Mouse (Mus musculus): ENCODE results near the gene Sirt1. TPM values are rescaled to one million over a fixed set of nuclear protein-coding genes. Genes with fewer than 3 reads are reported as not detected.

Sirt1 gene
- polyA plus RNA-seq, 1 experiment from 2014 or later, result 8.5 TPM

DNA sequence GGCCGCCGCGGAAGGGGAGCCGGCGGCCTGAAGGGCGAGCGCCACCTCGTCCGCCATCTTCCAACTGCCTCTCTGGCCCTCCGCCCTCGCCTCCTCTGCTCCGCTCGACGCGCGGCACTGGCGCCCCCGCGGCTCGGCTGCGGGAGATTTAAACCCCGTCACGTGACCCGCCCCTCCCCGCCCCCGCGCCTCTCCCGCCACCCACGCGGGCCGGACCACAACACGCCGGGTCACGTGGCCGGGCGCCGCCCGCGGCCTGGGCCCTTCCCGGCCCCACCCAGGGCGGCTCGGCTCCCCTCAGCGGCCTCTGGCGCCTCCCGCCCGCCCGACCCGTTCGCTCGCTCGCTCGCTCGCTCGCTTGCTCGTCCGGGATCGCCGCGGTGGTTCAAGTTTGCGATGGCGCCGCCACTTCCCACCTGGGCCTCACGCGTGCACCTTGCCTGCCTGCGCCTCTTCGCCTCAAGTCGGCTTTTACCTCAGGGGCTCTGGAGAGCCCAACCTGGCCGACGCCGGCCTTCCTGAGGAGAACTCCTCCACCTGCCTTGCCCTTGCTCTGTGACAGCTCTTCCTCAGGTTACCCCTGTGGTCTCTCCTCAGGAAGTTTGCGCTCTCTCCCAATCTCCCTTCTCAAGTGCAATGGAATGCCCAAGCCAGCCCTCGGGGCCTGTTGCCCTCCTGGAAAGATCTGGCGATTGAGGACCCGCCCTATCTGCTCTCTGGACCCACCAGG lies 42.4 kb downstream of the Sirt1 start:
- under 1% methylated on average over 60 of the region's 74 CpGs for WGBS
- H3K27me3 ChIP-seq (ENCODE audit: insufficient read depth, low read length), result no peaks in the 10 kb centered on the region
- DNase-seq (peak; percentile 94), ATAC-seq (ENCODE audit: insufficient read depth) (peak; percentile 97)
- H3K4me1 ChIP-seq (ENCODE audit: insufficient read depth), result peaks cover 15% of the 10 kb centered on the region; the same call in 1 of the 2 replicates
- no peaks in the 10 kb centered on the region for H3K9me3 ChIP-seq (ENCODE audit: low read depth, low read length)
- H3K9ac ChIP-seq, result peak overlapping the region; percentile 95
- H3K4me2 ChIP-seq, result peak overlapping the region; percentile 84
- H3K4me3 ChIP-seq (ENCODE audit: low read depth, low read length), result peak overlapping the region; percentile 77
- TF ChIP-seq CTCF (IDR thresholded peaks at IDR 0.05; ENCODE audit: low read depth), result no peak
- H3K27ac ChIP-seq (ENCODE audit: low read depth), result peak overlapping the region; percentile 95
- H3K36me3 ChIP-seq (ENCODE audit: insufficient read depth), result peaks cover 15% of the 10 kb centered on the region

DNA sequence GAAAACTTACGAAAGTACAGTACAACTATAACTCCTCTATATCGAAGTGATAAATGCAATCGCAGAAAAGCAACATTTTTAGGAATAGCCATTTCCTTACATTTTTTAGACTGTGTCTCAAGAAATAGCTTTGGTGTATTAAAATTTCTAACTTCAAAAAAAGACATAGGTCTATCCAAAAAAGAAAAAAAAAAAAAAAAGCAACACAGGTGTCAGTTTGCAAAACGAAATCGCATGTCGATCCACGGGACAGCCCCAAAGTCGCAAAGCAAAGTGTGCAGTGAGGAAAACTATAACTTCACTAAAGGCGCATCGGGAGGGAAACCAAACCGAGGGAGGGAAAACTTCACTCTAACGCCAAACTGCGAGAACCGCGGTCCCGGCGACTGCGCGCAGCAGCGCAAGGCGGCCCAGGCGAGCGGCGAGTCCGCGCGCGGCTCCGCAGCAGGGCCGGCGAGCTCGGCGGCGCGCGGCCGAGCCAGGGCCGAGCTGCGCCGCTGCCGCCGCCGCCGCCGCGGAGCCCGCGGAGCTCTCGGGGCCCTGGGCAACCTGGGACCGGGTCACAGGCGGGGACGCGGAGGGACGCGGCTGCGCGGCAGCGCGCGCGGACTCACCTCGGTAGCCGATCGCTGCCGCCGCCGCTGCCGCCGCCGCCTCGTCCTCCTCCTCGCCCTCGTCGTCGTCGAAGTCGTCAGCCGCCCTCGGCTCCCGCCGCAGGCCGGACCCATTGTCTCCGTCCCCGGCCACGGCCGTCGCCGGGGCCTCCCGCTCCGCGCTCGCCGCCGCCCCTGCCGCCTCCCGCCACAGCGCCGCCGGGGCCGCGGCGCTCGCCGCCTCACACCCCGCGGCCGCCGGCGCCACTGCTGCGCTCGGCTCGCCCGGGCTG lies 43.3 kb downstream of the Sirt1 start:
- Histone ChIP-seq H3K9ac (peak overlapping the region; percentile 95), H3K27ac (ENCODE audit: low read depth) (peak overlapping the region; percentile 95), H3K36me3 (ENCODE audit: insufficient read depth) (peaks cover 24% of the 10 kb centered on the region), H3K4me1 (ENCODE audit: insufficient read depth) (peaks cover 15% of the 10 kb centered on the region; the same call in 1 of the 2 replicates), H3K4me2 (peak overlapping the region; percentile 84), H3K27me3 (ENCODE audit: insufficient read depth, low read length) (no peaks in the 10 kb centered on the region), H3K4me3 (ENCODE audit: low read depth, low read length) (peak overlapping the region; percentile 77), H3K9me3 (ENCODE audit: low read depth, low read length) (no peaks in the 10 kb centered on the region)
- WGBS, result under 1% methylated on average over 68 of the region's 113 CpGs
- peak; percentile 80 for DNase-seq
- ATAC-seq (ENCODE audit: insufficient read depth), result peak; percentile 82
- no peak for TF ChIP-seq CTCF (IDR thresholded peaks at IDR 0.05; ENCODE audit: low read depth)

DNA sequence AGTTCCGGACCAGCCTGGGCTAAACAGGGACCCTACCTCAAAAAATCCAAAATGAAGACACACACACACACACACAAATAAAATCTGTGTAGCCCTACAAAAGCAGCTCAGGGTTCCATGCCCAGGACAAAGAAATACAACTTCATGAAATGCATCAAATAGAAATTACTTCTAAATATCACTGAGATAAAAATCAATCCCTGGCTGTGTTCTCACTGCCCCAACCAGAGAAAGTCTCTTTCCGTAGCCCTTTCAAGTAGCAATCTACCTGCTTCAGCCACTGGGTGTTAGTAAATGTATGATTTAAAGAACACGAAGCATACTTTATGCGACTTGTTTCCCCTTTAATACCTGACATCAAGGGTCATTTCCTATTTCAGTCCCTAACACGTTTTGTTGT lies 44.2 kb downstream of the Sirt1 start:
- Histone ChIP-seq H3K36me3 (ENCODE audit: insufficient read depth) (peaks cover 33% of the 10 kb centered on the region), H3K27ac (ENCODE audit: low read depth) (no peak overlapping the region), H3K4me2 (peak overlapping the region; percentile 84), H3K4me3 (ENCODE audit: low read depth, low read length) (peak overlapping the region; percentile 77), H3K9ac (peak overlapping the region; percentile 95), H3K9me3 (ENCODE audit: low read depth, low read length) (no peaks in the 10 kb centered on the region), H3K4me1 (ENCODE audit: insufficient read depth) (peaks cover 15% of the 10 kb centered on the region; the same call in 1 of the 2 replicates), H3K27me3 (ENCODE audit: insufficient read depth, low read length) (no peaks in the 10 kb centered on the region)
- no peak for TF ChIP-seq CTCF (IDR thresholded peaks at IDR 0.05; ENCODE audit: low read depth)
- DNase-seq (no peak), ATAC-seq (ENCODE audit: insufficient read depth) (no peak)
- WGBS, result 17% methylated on average over 5 of the region's 5 CpGs

DNA sequence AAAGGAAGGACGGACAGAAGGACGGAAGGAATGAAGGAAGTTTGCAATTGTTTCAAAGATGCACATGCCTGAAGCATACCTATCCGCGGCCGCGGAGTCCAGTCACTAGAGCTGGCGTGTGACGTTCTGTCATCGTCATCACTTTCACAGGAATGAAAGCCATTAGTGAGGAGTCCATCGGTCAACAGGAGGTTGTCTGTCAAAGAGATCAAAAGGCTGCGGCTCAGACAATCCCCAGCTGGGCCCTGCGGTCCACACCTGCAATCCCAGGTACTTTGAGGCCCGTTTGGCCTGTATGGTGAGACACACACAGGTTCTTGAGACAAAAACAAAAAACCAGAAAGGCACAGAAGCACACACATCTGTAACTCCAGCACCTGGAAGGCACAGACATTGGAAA lies 44.6 kb downstream of the Sirt1 start:
- Histone ChIP-seq H3K36me3 (ENCODE audit: insufficient read depth) (peaks cover 33% of the 10 kb centered on the region), H3K9ac (peak overlapping the region; percentile 95), H3K4me3 (ENCODE audit: low read depth, low read length) (peak overlapping the region; percentile 77), H3K4me1 (ENCODE audit: insufficient read depth) (peaks cover 15% of the 10 kb centered on the region; the same call in 1 of the 2 replicates), H3K9me3 (ENCODE audit: low read depth, low read length) (no peaks in the 10 kb centered on the region), H3K27me3 (ENCODE audit: insufficient read depth, low read length) (no peaks in the 10 kb centered on the region), H3K27ac (ENCODE audit: low read depth) (no peak overlapping the region), H3K4me2 (peak overlapping the region; percentile 84)
- TF ChIP-seq CTCF (IDR thresholded peaks at IDR 0.05; ENCODE audit: low read depth), result no peak
- WGBS, result 37% methylated on average over 13 of the region's 13 CpGs
- DNase-seq, result no peak
- ATAC-seq (ENCODE audit: insufficient read depth), result no peak

DNA sequence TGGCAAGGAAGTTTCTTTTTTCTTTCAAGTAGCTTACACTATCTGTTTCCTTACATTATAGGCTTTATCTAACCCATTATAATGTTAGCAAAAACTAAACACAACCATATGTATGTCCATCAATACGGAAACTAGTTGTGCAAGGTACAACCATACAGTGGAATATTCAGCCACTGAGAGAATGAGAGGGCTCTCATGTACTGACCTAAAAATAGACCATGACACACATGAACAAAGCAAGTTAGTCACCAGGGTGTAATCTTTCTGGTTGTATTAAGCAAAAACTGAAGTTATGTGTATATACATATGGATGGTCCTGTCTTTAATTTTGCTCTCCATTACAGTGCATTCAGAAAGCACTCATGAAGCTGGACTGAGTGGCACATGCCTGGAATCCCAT lies 54.4 kb downstream of the Sirt1 start:
- no peak for TF ChIP-seq CTCF (IDR thresholded peaks at IDR 0.05; ENCODE audit: low read depth)
- Histone ChIP-seq H3K27me3 (ENCODE audit: insufficient read depth, low read length) (no peaks in the 10 kb centered on the region), H3K9ac (no peak overlapping the region), H3K36me3 (ENCODE audit: insufficient read depth) (peaks cover 74% of the 10 kb centered on the region), H3K9me3 (ENCODE audit: low read depth, low read length) (no peaks in the 10 kb centered on the region), H3K4me1 (ENCODE audit: insufficient read depth) (no peaks in the 10 kb centered on the region), H3K4me3 (ENCODE audit: low read depth, low read length) (no peak overlapping the region), H3K27ac (ENCODE audit: low read depth) (no peak overlapping the region), H3K4me2 (no peak overlapping the region)
- no peak for DNase-seq
- ATAC-seq (ENCODE audit: insufficient read depth), result no peak
- WGBS, result 89% methylated on average over 1 of the region's 1 CpGs

DNA sequence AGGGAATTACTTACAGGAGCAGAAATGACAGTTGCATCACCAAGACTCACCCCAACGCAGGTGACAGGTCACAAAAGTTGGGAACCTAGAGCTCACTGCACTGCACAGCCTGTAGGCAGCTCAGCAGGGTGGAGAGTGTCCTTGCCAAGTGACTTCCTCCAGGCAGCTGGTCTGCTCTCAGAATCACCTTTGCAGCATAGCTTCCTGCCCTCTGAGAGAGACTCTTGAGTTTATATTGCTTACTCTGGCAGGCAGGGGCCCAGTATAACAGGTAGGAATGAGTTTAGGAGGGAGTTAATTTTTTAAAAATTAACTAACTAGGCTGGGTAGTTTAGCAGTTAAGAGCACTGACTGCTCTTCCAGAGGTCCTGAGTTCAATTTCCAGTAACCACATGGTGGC lies 67.8 kb downstream of the Sirt1 start:
- 84% methylated on average over 1 of the region's 1 CpGs for WGBS
- Histone ChIP-seq H3K27ac (ENCODE audit: low read depth) (no peak overlapping the region), H3K36me3 (ENCODE audit: insufficient read depth) (peaks cover 67% of the 10 kb centered on the region), H3K27me3 (ENCODE audit: insufficient read depth, low read length) (no peaks in the 10 kb centered on the region), H3K4me1 (ENCODE audit: insufficient read depth) (no peaks in the 10 kb centered on the region), H3K9me3 (ENCODE audit: low read depth, low read length) (no peaks in the 10 kb centered on the region), H3K4me2 (no peak overlapping the region), H3K9ac (no peak overlapping the region), H3K4me3 (ENCODE audit: low read depth, low read length) (no peak overlapping the region)
- DNase-seq (no peak), ATAC-seq (ENCODE audit: insufficient read depth) (no peak)
- no peak for TF ChIP-seq CTCF (IDR thresholded peaks at IDR 0.05; ENCODE audit: low read depth)
